7 mouse cellular contexts compared by ENCODE assay signal in genomic region chr4:125065517-125066307, GRCm38 (mm10). TPM values are rescaled to one million over a fixed set of nuclear protein-coding genes. Genes with fewer than 3 reads are reported as not detected.
DNase-seq lines count a peak whose midpoint lies in the region; ATAC-seq lines count a peak whose summit lies in the region.

TSS of gene Dnali1 (minus strand) at chr4:125065703.

- peak within 1 kb of the TSS; percentile 96 for H3K9ac ChIP-seq in hindbrain, embryonic 12.5 days

- peaks cover 17% of the 10 kb centered on the region for H3K36me3 ChIP-seq in hindbrain, embryonic 12.5 days

- intact Hi-C loops in left cerebral cortex, postnatal 4 days (cut with DNase I): no loop called here

- no peaks in the 10 kb centered on the region for H3K9me3 ChIP-seq in hindbrain, embryonic 12.5 days (replicated peaks)

- peaks cover 16% of the 10 kb centered on the region for H3K4me1 ChIP-seq in hindbrain, embryonic 12.5 days

- peak; percentile 1 for ATAC-seq in activated CD4-positive, CD25-positive, alpha-beta regulatory T cell, adult 4 months
- ATAC-seq in frontal cortex, adult (ENCODE audit: low TSS enrichment): peak; percentile 39; the same call in 1 of the 2 replicates
- ATAC-seq in hindbrain, embryonic 12.5 days (ENCODE audit: low FRiP score): peak; percentile 58
- peak; percentile 59 for ATAC-seq in megakaryocyte-erythroid progenitor cell, adult 5-6 weeks (replicated peaks; ENCODE audit: low FRiP score, low TSS enrichment, poor library complexity, severe bottlenecking)

- DNase-seq in cerebellum, adult 9-10 months: peak; percentile 53
- DNase-seq in left cerebral cortex, postnatal 4 days: peak; percentile 35
- DNase-seq in skeletal muscle tissue, adult 2 months (ENCODE audit: low read depth, low spot score): peak; percentile 30

- peak within 1 kb of the TSS; percentile 99 for H3K4me3 ChIP-seq in hindbrain, embryonic 12.5 days

- H3K27me3 ChIP-seq in hindbrain, embryonic 12.5 days: peaks cover 8% of the 10 kb centered on the region

- peak within 1 kb of the TSS; percentile 86 for H3K4me2 ChIP-seq in hindbrain, embryonic 12.5 days (replicated peaks)

- 3% methylated on average over 26 of the region's 26 CpGs for WGBS in hindbrain, embryonic 12.5 days

- H3K27ac ChIP-seq in hindbrain, embryonic 12.5 days: peak within 1 kb of the TSS; percentile 67; the same call in 1 of the 2 replicates

RNA-seq across cellular contexts. Expression of gene Dnali1, which starts in this region (rescaled TPM):
- polyA plus RNA-seq in activated CD4-positive, CD25-positive, alpha-beta regulatory T cell, adult 4 months (2017; shearing (Covaris generic)): not detected
- polyA plus RNA-seq in hindbrain, embryonic 12.5 days (2016; fragmentation: Nextera tagmentation; extraction: Ambion mirVana): 1.2 and 1.7 TPM in 2 replicates
- total RNA-seq in left cerebral cortex, postnatal 4 days (2021): under 1 TPM; 0.80 to 0.91 TPM
- not detected in 2 replicates for total RNA-seq in megakaryocyte-erythroid progenitor cell, adult 5-6 weeks (2014; fragmentation: Nextera tagmentation)
- not detected in 2 replicates for total RNA-seq in megakaryocyte-erythroid progenitor cell, adult 5-6 weeks (2017)

Comparison
In these comparisons a context has a peak if more than half of its experiments do, and no peak if none do; other contexts are left out.
1. Peak in every context shown above with its lines: DNase-seq, ATAC-seq, H3K4me3 ChIP-seq and H3K27ac ChIP-seq.
2. Peak in ATAC-seq in activated CD4-positive, CD25-positive, alpha-beta regulatory T cell, adult 4 months; RNA of the gene not detected or under 1 TPM.
3. Peak in DNase-seq in left cerebral cortex, postnatal 4 days; RNA of the gene not detected or under 1 TPM.
4. Peak in ATAC-seq in megakaryocyte-erythroid progenitor cell, adult 5-6 weeks; RNA of the gene not detected or under 1 TPM.
5. ATAC-seq: peak in every context shown above with its lines; median percentile 59 in megakaryocyte-erythroid progenitor cell, adult 5-6 weeks; 58 in hindbrain, embryonic 12.5 days; 39 in frontal cortex, adult; 1 in activated CD4-positive, CD25-positive, alpha-beta regulatory T cell, adult 4 months.